Mouse (Mus musculus) cerebellum, adult 18-20 months (tissue): ENCODE data around the gene Aen.

Experiments
- DNase-seq, 2 experiments: peaks; one replicate each; pipeline ENCODE4 v3.0.0; 2021

Gene Aen

GRCm38 (mm10) chr7:78895653-78896333 lies at the start of gene Aen:
Aen (plus strand) TSS chr7:78895854.
- peak; percentile 98 to 99 for DNase-seq

DNA sequence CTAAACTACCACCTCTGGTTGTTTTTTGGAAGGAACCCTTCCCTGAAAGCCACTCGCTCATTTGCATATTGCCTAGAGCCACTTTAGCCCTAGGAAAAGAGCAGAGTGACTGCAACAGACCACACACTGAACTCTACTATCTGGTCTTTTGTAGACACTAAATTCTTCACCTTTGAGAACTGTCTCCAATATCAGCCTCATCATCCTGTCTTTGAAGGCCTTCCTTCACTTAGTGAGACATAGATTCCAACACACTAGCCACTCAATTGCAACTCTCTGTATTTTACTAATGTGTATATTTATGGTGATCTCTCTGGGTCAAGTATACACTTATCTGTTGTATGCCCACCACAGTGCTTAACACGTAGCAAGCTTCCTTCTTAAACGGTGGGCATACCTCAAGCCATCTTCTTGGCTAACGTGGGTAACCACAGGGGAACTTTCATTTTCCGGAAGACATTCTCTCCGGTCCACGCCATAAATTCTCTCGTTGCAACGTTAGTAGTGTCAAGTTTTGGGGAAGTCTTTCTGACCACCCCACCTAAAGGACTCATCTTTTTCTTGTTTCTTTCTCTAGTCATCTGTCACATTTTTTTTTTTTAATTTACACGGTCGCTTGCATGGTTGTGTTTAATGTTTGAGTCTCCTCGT lies 49.5 kb upstream of the Aen start:
- no peak for DNase-seq

DNA sequence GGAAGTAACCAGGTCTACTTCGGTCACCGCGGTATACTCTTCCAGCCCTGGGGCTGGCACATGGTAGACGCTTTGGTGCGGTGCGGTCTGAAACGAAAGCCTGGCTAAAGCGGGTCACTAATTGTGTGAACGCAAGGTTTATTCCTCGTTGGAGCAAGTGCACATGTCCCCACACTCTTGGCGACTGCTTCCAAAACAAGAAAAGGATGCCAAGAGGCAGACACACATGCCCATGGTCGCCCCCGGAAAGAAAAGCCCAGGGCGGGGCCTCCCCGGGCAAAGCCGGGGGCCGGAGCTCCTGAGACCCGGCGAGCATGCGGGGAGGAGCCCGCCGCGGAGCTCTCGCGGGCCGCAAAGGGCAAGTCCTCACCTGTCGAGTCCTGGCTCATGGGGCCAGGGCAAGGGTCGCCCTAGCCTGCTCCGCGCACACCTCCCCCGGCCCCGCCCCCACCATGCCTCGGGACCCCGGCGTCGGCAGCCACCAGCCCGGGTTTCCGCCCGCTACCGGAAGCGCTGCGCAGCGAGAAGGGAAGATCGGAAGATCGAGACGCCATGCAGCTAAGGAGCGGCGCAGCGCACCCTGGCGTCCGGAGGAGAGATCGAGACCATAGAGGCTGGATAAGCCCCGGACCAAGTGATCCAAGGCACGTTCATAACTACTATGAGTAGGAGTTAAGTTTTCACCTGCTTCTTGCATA lies 48.8 kb upstream of the Aen start, which contains the start of gene Det1:
TSS of gene Det1 (minus strand) at position 527 of the 698 bp plus-strand sequence.
- DNase-seq: peak; percentile 92 to 96

- no peak for DNase-seq
These were observed 41.6 kb upstream of the Aen start for GRCm38 (mm10) chr7:78854051-78854450.

DNA sequence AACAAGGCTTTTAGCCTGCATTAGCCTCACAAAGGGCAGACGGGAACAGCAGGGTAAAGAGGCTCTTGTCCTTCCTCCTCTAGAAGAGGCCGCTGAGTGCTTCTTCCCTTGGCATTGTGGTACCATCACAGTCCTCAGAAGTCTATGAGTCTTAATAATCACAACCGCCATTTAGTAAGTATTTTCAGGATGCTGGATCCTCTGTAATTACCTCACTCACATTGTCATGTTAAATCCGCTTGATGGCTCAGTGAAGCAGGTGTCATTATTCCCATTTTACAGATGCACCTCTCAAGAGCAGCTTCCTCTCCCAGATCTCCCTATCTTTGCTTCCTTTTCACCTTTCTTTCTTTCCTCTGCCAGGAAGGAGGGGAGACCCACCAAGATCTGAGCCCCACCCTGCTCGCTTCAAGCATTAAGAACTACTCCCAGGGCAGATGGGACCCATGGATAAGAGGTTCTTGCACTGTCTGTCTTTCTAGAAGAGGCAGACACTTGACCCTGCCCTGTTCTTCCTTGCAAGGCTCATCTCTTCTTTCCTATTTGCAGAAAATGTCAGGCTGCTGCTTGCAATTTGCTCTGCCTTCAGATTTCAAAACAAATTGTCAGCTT lies 40.5 kb upstream of the Aen start:
- no peak for DNase-seq

DNA sequence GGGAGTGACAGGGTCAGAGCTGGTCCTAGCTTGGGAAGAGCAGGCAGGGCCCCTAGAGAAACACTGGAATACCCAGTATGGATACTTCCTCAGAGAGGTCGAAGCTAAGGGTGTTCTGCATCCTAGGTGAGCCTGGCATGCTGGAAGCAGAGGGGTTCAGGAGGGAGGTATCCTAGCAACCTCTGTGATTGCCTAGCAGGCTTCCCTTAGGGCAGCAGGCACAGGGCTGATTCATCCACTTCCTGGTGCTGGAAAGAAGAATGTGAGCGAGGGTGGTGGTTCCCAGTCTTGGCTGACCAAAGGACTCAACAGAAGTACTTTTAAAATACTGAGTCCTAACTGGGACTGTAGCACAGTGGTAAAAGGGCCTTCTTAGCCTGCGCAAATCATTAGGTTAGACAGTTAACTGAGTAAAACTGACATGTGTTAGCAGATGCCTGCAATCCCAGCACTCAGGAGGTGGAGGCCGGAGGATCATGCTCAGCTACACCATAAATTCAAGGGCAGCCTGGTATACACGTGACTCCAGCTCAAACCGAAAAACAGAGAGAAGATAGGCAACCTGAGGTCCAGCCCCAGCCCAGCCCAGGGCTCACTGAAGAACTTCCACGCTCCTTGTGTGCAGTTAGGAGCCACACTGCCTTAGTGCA lies 31.7 kb upstream of the Aen start:
- DNase-seq: no peak

- no peak for DNase-seq
These were observed 31.2 kb upstream of the Aen start for GRCm38 (mm10) chr7:78864446-78864802.

- no peak for DNase-seq
These were observed 30.3 kb upstream of the Aen start for GRCm38 (mm10) chr7:78865212-78865949.

DNA sequence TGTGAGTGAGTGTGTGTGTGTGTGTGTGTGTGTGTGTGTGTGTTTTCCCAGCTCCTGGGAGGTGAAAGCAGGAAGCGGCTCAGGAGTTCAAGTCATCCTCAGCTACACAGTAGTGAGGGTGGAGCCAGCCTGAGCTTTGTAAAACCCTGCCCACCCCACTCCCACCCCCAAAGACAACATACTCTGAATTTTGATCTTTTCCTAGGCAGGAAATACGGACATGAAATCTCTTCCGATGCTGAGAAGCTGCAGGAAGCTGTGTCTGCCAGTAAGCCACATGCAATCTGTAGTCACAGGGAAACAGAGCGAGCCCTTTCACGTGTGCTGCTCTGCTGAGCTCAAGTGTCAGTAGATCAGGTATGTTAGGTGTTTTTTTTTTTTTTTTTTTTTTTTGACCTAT lies 26.9 kb upstream of the Aen start:
- DNase-seq: no peak

DNA sequence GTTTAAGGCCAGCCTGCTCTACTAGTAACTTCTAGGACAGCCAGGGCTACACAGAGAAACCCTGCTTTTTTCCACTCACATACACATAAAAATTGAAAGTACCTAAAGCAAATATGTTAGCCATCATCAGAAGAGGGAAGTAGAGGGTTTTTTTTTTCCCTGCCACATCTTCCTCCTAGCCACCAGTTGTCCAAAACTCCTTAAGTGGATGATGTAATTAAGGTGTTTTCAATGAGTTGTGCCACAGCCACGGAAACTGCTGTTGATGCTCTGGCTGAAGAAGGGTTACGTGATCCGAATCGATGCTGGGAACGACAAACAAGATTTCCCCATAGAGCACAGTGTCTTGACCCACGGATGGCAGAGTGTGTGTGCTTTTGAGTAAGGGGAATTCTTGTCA lies 23.3 kb upstream of the Aen start:
- DNase-seq: no peak

- DNase-seq: no peak
These were observed 22.8 kb upstream of the Aen start for GRCm38 (mm10) chr7:78872831-78873230.

- DNase-seq: no peak
These were observed 13.8 kb upstream of the Aen start for GRCm38 (mm10) chr7:78881607-78882468.

DNA sequence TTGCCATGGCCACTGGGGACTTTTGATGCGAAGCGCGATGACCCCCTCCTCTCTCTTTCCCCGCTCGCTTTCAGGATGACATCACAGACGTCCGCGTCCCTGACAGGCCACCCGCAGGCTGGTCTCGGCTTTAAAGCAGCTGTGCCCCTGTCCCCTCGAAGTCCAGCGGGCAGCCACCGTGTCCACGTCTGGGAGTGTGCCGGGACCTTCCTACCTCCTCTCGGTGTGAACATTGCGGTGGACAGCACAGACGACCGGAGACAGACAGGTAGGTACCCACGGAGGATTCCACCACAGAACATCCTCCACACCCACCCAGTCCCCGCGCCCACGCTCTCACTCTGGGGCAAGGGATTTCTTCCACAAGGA lies 13.2 kb upstream of the Aen start:
- DNase-seq: no peak

GRCm38 (mm10) chr7:78883016-78883725 lies 12.5 kb upstream of the Aen start:
- no peak for DNase-seq

GRCm38 (mm10) chr7:78883726-78884060 lies 12.0 kb upstream of the Aen start:
- no peak for DNase-seq

DNA sequence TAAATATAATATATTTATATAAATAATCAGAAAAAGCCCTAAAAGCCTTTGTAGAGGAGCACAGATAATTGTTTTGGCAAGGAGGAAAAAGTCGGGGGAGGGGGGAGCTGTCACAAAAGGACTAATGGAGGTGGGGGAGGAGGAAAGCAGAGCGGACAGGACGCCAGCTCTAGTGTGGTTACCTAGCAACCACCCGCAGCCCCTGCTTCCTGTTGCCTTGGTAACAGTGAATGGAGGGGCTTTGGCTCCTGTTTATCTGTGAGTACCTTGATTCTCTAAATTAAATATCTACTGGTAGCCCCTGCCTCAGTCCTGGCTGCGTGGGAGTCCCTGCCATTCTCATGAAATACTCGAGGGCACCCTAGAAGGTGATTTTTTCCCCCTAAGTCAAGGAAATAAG lies 11.5 kb upstream of the Aen start:
- DNase-seq: no peak

DNA sequence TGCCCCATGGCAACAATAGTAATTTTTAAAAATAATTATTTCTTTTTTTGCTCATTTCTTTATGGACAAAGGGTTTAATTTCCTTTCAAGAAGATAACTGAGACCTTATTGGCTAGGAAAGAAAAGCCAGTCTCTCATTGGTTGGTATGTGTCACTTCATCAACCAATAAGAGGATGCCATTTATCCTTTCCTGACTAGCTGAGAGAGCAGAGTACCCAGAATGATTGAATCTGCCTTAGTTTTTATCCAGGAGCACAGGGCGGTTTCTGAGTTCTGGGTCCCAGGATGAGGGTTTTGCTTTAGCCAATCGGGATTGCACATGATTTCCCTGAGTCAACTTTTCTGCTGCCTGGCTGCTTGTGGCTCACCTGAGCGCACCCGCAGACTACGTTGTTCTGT lies 10.2 kb upstream of the Aen start:
- no peak for DNase-seq

DNA sequence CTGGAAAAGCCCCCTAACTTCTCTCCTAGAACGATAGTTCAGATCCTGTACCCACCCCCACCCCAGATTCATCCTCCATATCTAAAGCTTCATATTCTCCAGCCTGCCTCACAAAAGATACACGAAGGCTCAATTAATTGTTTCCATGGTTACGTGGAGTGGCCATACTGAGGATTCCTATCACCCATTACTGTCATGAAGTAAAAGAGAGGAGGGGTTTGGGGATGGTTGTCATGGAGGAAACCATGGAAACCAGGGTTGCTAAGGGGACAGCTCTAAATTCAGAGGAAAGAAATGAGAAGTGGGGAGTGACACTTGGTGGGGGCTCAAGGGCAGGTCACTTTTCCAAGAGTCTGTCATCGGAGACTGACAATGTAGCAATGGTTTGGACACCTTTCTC lies 9.2 kb upstream of the Aen start:
- DNase-seq: no peak

DNA sequence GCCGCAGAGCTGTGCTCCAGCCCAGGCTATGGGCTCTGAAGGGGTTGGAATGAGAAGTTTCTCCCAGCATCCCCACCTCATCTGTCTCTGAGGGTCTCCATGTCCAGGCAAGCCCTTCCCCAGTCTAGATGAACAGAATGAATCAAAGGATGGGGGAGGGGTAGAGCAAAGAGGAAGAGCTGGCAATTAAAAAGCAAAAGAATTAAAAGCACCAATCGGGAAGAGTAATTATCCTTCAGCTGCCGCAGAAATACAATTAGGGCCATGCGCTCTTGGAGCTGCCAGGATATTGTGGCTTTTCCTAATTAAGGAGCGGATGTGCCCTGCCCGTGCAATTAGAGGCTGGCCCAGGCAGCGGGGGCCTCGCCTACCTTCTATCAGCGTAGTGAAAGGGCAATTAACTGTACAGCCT lies 8.2 kb upstream of the Aen start:
- no peak for DNase-seq

- peak; percentile 80 to 90 for DNase-seq
These were observed 5.0 kb upstream of the Aen start for GRCm38 (mm10) chr7:78890641-78891040.

DNA sequence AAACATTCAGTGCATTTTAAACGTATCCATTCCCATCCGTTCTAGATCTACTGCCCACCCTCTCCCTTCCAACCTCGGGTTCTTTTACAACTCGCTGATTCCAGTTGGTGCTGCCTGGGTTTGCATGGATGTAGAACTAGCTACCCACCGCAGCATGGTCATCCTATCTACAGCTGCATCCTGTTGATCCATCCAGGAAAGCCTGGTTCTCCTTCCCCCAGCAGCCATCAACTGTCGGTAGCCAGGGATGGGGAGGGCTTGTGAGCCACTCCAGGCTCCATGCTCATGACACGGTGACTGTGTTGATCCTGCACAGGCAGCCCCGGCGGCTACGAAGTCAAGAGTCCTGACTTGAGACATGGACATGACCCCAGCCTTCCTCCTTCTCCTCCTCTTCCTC lies 1.7 kb upstream of the Aen start:
- no peak for DNase-seq
